Mouse (Mus musculus) lung, adult 18-20 months (tissue): Measurements from ENCODE around the gene Palm.

Experiments
- DNase-seq, 2 experiments: peaks; one replicate each; pipeline ENCODE4 v3.0.0; 2022; ENCODE audit warnings: mixed read lengths in 2 of 2

Palm gene

GRCm38 (mm10) chr10:79856704-79857451 is 63.5 kb downstream of the Palm start:
- no peak for DNase-seq

- peak; percentile 83 to 89 for DNase-seq
These were observed 64.1 kb downstream of the Palm start for GRCm38 (mm10) chr10:79857452-79857811.

- DNase-seq = no peak
These were observed 64.5 kb downstream of the Palm start for GRCm38 (mm10) chr10:79857894-79858293.

- peak in 1 of 2 experiments; percentile 63 for DNase-seq
These were observed 65.2 kb downstream of the Palm start for GRCm38 (mm10) chr10:79858416-79859074.

GRCm38 (mm10) chr10:79859116-79859515 is 65.7 kb downstream of the Palm start:
- DNase-seq = no peak

GRCm38 (mm10) chr10:79860079-79860911 is 66.9 kb downstream of the Palm start:
- no peak for DNase-seq

GRCm38 (mm10) chr10:79861230-79862048 is 68.1 kb downstream of the Palm start:
- no peak for DNase-seq

- DNase-seq = no peak
These were observed 68.8 kb downstream of the Palm start for GRCm38 (mm10) chr10:79862049-79862788.

- DNase-seq = no peak
These were observed 69.6 kb downstream of the Palm start for GRCm38 (mm10) chr10:79862925-79863324.

GRCm38 (mm10) chr10:79864351-79865188 is 71.2 kb downstream of the Palm start:
- DNase-seq = no peak

- DNase-seq = no peak
These were observed 71.8 kb downstream of the Palm start for GRCm38 (mm10) chr10:79865189-79865601.

GRCm38 (mm10) chr10:79865801-79866295 is 72.5 kb downstream of the Palm start:
- DNase-seq = no peak

- no peak for DNase-seq
These were observed 73.2 kb downstream of the Palm start for GRCm38 (mm10) chr10:79866601-79867000.
